Mouse (Mus musculus) CD8-positive naive resting alpha-beta T cell, adult 2 months (primary cell): ENCODE data around the gene Myo18b.

Source experiments
- DNase-seq, 2 experiments: peaks; one replicate each; pipeline ENCODE4 v3.0.0; 2022; ENCODE audit warnings: low read depth in 2 of 2, low spot score in 2 of 2

The Myo18b gene

GRCm38 (mm10) chr5:112749634-112750033 is 146.5 kb downstream of the Myo18b start:
- DNase-seq, result no peak

GRCm38 (mm10) chr5:112748001-112748719 is 148.0 kb downstream of the Myo18b start:
- DNase-seq, result no peak

GRCm38 (mm10) chr5:112747306-112747930 is 148.7 kb downstream of the Myo18b start:
- DNase-seq, result no peak

GRCm38 (mm10) chr5:112745176-112745575 is 151.0 kb downstream of the Myo18b start:
- DNase-seq, result no peak

GRCm38 (mm10) chr5:112744571-112744970 is 151.6 kb downstream of the Myo18b start:
- DNase-seq, result no peak

- DNase-seq, result no peak
Measured at GRCm38 (mm10) chr5:112743121-112743520, 153.0 kb downstream of the Myo18b start.

GRCm38 (mm10) chr5:112740651-112741050 is 155.5 kb downstream of the Myo18b start:
- DNase-seq, result no peak

- no peak for DNase-seq
Measured at GRCm38 (mm10) chr5:112735040-112735439, 161.1 kb downstream of the Myo18b start.

- DNase-seq, result no peak
Measured at GRCm38 (mm10) chr5:112730604-112731003, 165.6 kb downstream of the Myo18b start.

- no peak for DNase-seq
Measured at GRCm38 (mm10) chr5:112728432-112728831, 167.7 kb downstream of the Myo18b start.

- no peak for DNase-seq
Measured at GRCm38 (mm10) chr5:112718655-112719306, 177.4 kb downstream of the Myo18b start.

- no peak for DNase-seq
Measured at GRCm38 (mm10) chr5:112714679-112715446, 181.3 kb downstream of the Myo18b start.

- DNase-seq, result no peak
Measured at GRCm38 (mm10) chr5:112709831-112710230, 186.3 kb downstream of the Myo18b start.

- no peak for DNase-seq
Measured at GRCm38 (mm10) chr5:112708441-112708840, 187.7 kb downstream of the Myo18b start.

- DNase-seq, result no peak
Measured at GRCm38 (mm10) chr5:112707478-112707877, 188.7 kb downstream of the Myo18b start.

- no peak for DNase-seq
Measured at GRCm38 (mm10) chr5:112700794-112701193, 195.4 kb downstream of the Myo18b start.

GRCm38 (mm10) chr5:112696683-112697082 is 199.5 kb downstream of the Myo18b start:
- DNase-seq, result no peak

GRCm38 (mm10) chr5:112695254-112695711 is 200.9 kb downstream of the Myo18b start:
- DNase-seq, result no peak

GRCm38 (mm10) chr5:112693286-112693849 is 202.8 kb downstream of the Myo18b start:
- DNase-seq, result no peak

- no peak for DNase-seq
Measured at GRCm38 (mm10) chr5:112687100-112687818, 208.9 kb downstream of the Myo18b start.
